9 mouse cellular contexts compared by ENCODE assay signal in the genomic region with DNA sequence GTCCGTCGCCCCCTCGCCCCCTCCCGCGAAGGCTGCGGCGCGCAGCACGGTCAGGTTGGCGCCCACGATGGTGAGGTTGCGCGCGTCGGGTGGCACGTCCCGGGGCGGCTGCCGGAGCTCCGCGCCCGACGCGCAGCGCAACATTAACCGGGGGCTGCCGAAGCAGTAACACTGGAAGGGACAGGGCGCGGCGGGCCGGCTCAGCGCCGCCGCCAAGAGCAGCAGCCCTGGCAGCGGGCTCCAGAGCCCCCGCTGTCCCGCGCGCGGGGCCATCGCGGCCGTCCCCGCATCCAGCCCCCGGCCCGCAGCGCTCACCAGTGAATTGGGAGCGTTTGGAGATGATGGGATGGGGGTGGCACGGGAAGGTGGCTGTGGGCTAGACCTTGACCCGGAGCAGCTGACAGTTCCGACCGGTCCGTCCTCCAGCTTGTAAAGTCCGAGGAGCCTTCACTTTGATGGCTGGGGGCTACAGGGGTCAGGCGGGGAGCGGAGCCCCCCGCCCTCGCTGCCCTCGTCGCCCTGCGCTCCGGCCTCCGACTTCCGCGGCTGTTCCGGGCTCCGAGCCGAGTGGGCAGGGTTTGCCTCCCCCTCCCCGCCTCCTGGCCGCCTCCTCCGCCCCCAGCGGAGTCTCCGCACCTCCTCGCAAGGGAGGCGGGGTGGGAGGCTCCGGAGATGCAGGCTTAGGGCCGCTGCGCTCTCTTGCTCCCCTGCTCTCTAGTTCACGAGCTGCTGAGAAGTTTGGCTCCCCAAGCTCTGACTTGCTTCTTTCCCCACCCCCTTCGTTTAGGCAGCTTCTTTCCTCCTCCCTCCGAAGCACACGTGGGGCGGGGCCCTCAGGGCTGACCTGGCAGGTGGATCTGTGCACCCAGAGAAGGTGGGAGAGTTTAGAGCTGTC. TPM values are rescaled to one million over a fixed set of nuclear protein-coding genes. Genes with fewer than 3 reads are reported as not detected.
DNase-seq lines count a peak whose midpoint lies in the region; ATAC-seq lines count a peak whose summit lies in the region.
"Had no signal": no experiment of that assay in that cellular context is flagged by ENCODE, and none has a peak within 500 bp of the region (broad histone marks: within the 10 kb centered on the region; RNA-seq: fewer than 3 reads in every experiment).

Gene Tpbgl, minus strand, starts transcription at position 728 of the 895 bp plus-strand sequence.

- no peaks in the 10 kb centered on the region for H3K36me3 ChIP-seq in liver, embryonic 13.5 days
- no peaks in the 10 kb centered on the region for H3K36me3 ChIP-seq in neural tube, embryonic 12.5 days

- H3K27me3 ChIP-seq in liver, embryonic 13.5 days: peaks cover 99% of the 10 kb centered on the region
- peaks cover 59% of the 10 kb centered on the region for H3K27me3 ChIP-seq in neural tube, embryonic 12.5 days (replicated peaks)

- no peak within 1 kb of the TSS for H3K9ac ChIP-seq in liver, embryonic 13.5 days
- peak within 1 kb of the TSS; percentile 63 for H3K9ac ChIP-seq in neural tube, embryonic 12.5 days

- H3K4me1 ChIP-seq in liver, embryonic 13.5 days (replicated peaks): peaks cover 24% of the 10 kb centered on the region
- H3K4me1 ChIP-seq in neural tube, embryonic 12.5 days: peaks cover 13% of the 10 kb centered on the region

- ATAC-seq in liver, embryonic 13.5 days (ENCODE audit: low read depth): no peak
- ATAC-seq in neural tube, embryonic 12.5 days (ENCODE audit: low FRiP score, low read depth): peak; percentile 38; the same call in 1 of the 2 replicates

- peak within 1 kb of the TSS; percentile 48 for H3K4me3 ChIP-seq in liver, embryonic 13.5 days (replicated peaks)
- H3K4me3 ChIP-seq in neural tube, embryonic 12.5 days: peak within 1 kb of the TSS; percentile 50

- DNase-seq in cerebellum, postnatal 14 days: peak; percentile 62 to 64
- no peak for DNase-seq in cerebellum, adult 11 months
- DNase-seq in brain, adult 2 months (ENCODE audit: low read depth, low spot score): peak; percentile 37
- peak; percentile 85 for DNase-seq in gastrocnemius, postnatal 25 days
- peak; percentile 30 for DNase-seq in induced T-regulatory cell, adult 2 months (ENCODE audit: low read depth)
- no peak for DNase-seq in liver, embryonic 13.5 days
- DNase-seq in thymus, postnatal 36 days: peak; percentile 51 to 65

- H3K27ac ChIP-seq in liver, embryonic 13.5 days: no peak within 1 kb of the TSS
- no peak within 1 kb of the TSS; the same call in 1 of the 2 replicates for H3K27ac ChIP-seq in neural tube, embryonic 12.5 days

- H3K9me3 ChIP-seq in liver, embryonic 13.5 days (replicated peaks): no peaks in the 10 kb centered on the region
- H3K9me3 ChIP-seq in neural tube, embryonic 12.5 days: no peaks in the 10 kb centered on the region

- WGBS in liver, embryonic 13.5 days (ENCODE audit: insufficient replicate concordance): 1% methylated on average over 71 of the region's 83 CpGs
- WGBS in neural tube, embryonic 12.5 days: under 1% methylated on average over 83 of the region's 83 CpGs

- H3K4me2 ChIP-seq in liver, embryonic 13.5 days: peak within 1 kb of the TSS; percentile 65
- H3K4me2 ChIP-seq in neural tube, embryonic 12.5 days (replicated peaks): peak within 1 kb of the TSS; percentile 93

RNA-seq across cellular contexts. Expression of gene Tpbgl, which starts in this region (rescaled TPM):
- total RNA-seq in gastrocnemius, postnatal 25 days (2021): 10 to 100 TPM; 42.5 to 46.1 TPM
- 0.16 and 0.22 TPM in 2 replicates for polyA plus RNA-seq in liver, embryonic 13.5 days (2015; fragmentation: Nextera tagmentation; extraction: Ambion mirVana)
- polyA plus RNA-seq in neural tube, embryonic 12.5 days (2016; fragmentation: Nextera tagmentation; extraction: Ambion mirVana): 2.9 TPM in 2 replicates
- polyA plus RNA-seq: C2C12 had no signal

Comparison
In these comparisons a context has a peak if more than half of its experiments do, and no peak if none do; other contexts are left out.
1. DNase-seq: peak in cerebellum, postnatal 14 days (2 of 2), brain, adult 2 months (single experiment), gastrocnemius, postnatal 25 days (single experiment), induced T-regulatory cell, adult 2 months (single experiment) and thymus, postnatal 36 days (2 of 2); none in cerebellum, adult 11 months (single experiment) and liver, embryonic 13.5 days (single experiment).